Mouse (Mus musculus) heart, embryonic 15.5 days (tissue): ENCODE measurements around the gene Bud23. TPM values are rescaled to one million over a fixed set of nuclear protein-coding genes. Genes with fewer than 3 reads are reported as not detected.

Source experiments
- polyA plus RNA-seq: library from polyadenylated mRNA; unstranded; fragments of >200 nt; fragmentation: Nextera tagmentation; extraction: Ambion mirVana; gene quantifications from 2 replicates; pipeline ENCODE4 v1.2.1, GENCODE M21; 2015

The Bud23 gene
- polyA plus RNA-seq, 1 experiment from 2014 or later, result 49.4 TPM

Other genes starting within 250 kb of the Bud23 start
- not detected in 2 replicates for gene Tmem270, start 158.2 kb downstream of the Bud23 start, polyA plus RNA-seq
- gene Cldn13, start 149.4 kb downstream of the Bud23 start, polyA plus RNA-seq, result 0.43 and 1.9 TPM in 2 replicates
- gene Mettl27, start 132.6 kb downstream of the Bud23 start, polyA plus RNA-seq, result 6.6 and 11.7 TPM in 2 replicates
- 1.1 and 4.2 TPM in 2 replicates for gene Cldn4, start 118.0 kb downstream of the Bud23 start, polyA plus RNA-seq
- 7.7 and 18.1 TPM in 2 replicates for gene Cldn3, start 78.7 kb downstream of the Bud23 start, polyA plus RNA-seq
- gene Abhd11, start 55.8 kb downstream of the Bud23 start, polyA plus RNA-seq, result 70.0 and 74.5 TPM in 2 replicates
- 6.2 and 10.2 TPM in 2 replicates for gene Stx1a, start 41.5 kb downstream of the Bud23 start, polyA plus RNA-seq
- gene Dnajc30, start 757 bp downstream of the Bud23 start, polyA plus RNA-seq, result 27.2 and 32.1 TPM in 2 replicates
- 2.5 and 4.1 TPM in 2 replicates for gene Vps37d, start 13.3 kb upstream of the Bud23 start, polyA plus RNA-seq
- 1.4 and 2.2 TPM in 2 replicates for gene Mlxipl, start 24.9 kb upstream of the Bud23 start, polyA plus RNA-seq
- gene Tbl2, start 84.7 kb upstream of the Bud23 start, polyA plus RNA-seq, result 17.2 and 20.2 TPM in 2 replicates
- gene Bcl7b, start 103.3 kb upstream of the Bud23 start, polyA plus RNA-seq, result 39.3 and 39.4 TPM in 2 replicates
- 20.9 and 25.8 TPM in 2 replicates for gene Baz1b, start 122.3 kb upstream of the Bud23 start, polyA plus RNA-seq
- gene Fzd9, start 186.3 kb upstream of the Bud23 start, polyA plus RNA-seq, result 5.0 and 7.4 TPM in 2 replicates